Mouse (Mus musculus) heart, embryonic 10.5 days (tissue): ENCODE results near the gene Gosr1. TPM values are rescaled to one million over a fixed set of nuclear protein-coding genes. Genes with fewer than 3 reads are reported as not detected.
"Not testable (repeated sequence)": the region's sequence is repeated elsewhere in the genome, so short reads cannot be mapped to it uniquely, and the experiment has no call there.

ENCODE experiments used
- DNase-seq: peaks from one replicate; pipeline ENCODE4 v3.0.0-alpha.2; 2017; ENCODE audit warnings: low spot score
- H3K27ac ChIP-seq: fragments of 300-500 bp; sonication (generic); 2 replicates; pipeline ENCODE4 v1.5.1; 2016; ENCODE audit warnings: mild to moderate bottlenecking
- H3K27me3 ChIP-seq: fragments of 300-500 bp; sonication (generic); 2 replicates; pipeline ENCODE4 v1.6.1; 2016; ENCODE audit warnings: mild to moderate bottlenecking; ENCODE audit not compliant: poor library complexity, insufficient read depth, severe bottlenecking
- H3K36me3 ChIP-seq: fragments of 300-500 bp; sonication (generic); 2 replicates; pipeline ENCODE4 v1.6.1; 2016; ENCODE audit warnings: mild to moderate bottlenecking, moderate library complexity
- H3K4me1 ChIP-seq: fragments of 300-500 bp; sonication (generic); 2 replicates; pipeline ENCODE4 v1.6.1; 2016; ENCODE audit warnings: mild to moderate bottlenecking
- H3K4me3 ChIP-seq: fragments of 300-500 bp; sonication (generic); 2 replicates; pipeline ENCODE4 v1.5.1; 2016; ENCODE audit warnings: mild to moderate bottlenecking, moderate library complexity
- H3K9me3 ChIP-seq: fragments of 300-500 bp; sonication (generic); 2 replicates; pipeline ENCODE4 v1.6.1; 2016; ENCODE audit warnings: mild to moderate bottlenecking, moderate library complexity
- WGBS: fragments of 180-500 bp; shearing (Covaris S2); methylation state at CpG from one replicate; pipeline ENCODE4 v1.1.7; 2016; 5-methylcytosine and 5-hydroxymethylcytosine counted together
- polyA plus RNA-seq: library from polyadenylated mRNA; unstranded; fragments of >200 nt; fragmentation: Nextera tagmentation; extraction: Ambion mirVana; gene quantifications from 2 replicates; pipeline ENCODE4 v1.2.1, GENCODE M21; 2016

Gene Gosr1
- 20.9 and 26.5 TPM in 2 replicates for polyA plus RNA-seq

- H3K9me3 ChIP-seq, result no peaks in the 10 kb centered on the region
- H3K36me3 ChIP-seq, result peaks cover 29% of the 10 kb centered on the region
- H3K27ac ChIP-seq, result peak within 1 kb of the TSS; percentile 97
- H3K4me1 ChIP-seq, result no peaks in the 10 kb centered on the region
- H3K4me3 ChIP-seq, result peak within 1 kb of the TSS; percentile 95
- under 1% methylated on average over 28 of the region's 28 CpGs for WGBS
- peak; percentile 96 for DNase-seq
- no peaks in the 10 kb centered on the region for H3K27me3 ChIP-seq
These were observed at the start of gene Gosr1 for GRCm38 (mm10) chr11:76763053-76763740. TSS of gene Gosr1 (minus strand) at chr11:76763579.

- Histone ChIP-seq H3K9me3 (no peaks in the 10 kb centered on the region), H3K4me1 (no peaks in the 10 kb centered on the region), H3K27ac (no peak overlapping the region), H3K4me3 (no peak overlapping the region), H3K36me3 (peaks cover 56% of the 10 kb centered on the region), H3K27me3 (no peaks in the 10 kb centered on the region)
- no peak for DNase-seq
- WGBS, result 80% methylated on average over 9 of the region's 9 CpGs
These were observed 47.5 kb upstream of the Gosr1 start for GRCm38 (mm10) chr11:76810706-76811495.

GRCm38 (mm10) chr11:76809450-76809849, 46.1 kb upstream of the Gosr1 start:
- Histone ChIP-seq H3K27me3 (no peaks in the 10 kb centered on the region), H3K36me3 (peaks cover 66% of the 10 kb centered on the region), H3K9me3 (no peaks in the 10 kb centered on the region), H3K27ac (no peak overlapping the region), H3K4me3 (no peak overlapping the region), H3K4me1 (no peaks in the 10 kb centered on the region)
- DNase-seq, result no peak
- WGBS, result 60% methylated on average over 3 of the region's 3 CpGs

GRCm38 (mm10) chr11:76808550-76808949, 45.2 kb upstream of the Gosr1 start:
- WGBS, result 88% methylated on average over 7 of the region's 7 CpGs
- no peak for DNase-seq
- Histone ChIP-seq H3K27me3 (no peaks in the 10 kb centered on the region), H3K4me1 (no peaks in the 10 kb centered on the region), H3K4me3 (no peak overlapping the region), H3K27ac (no peak overlapping the region), H3K9me3 (no peaks in the 10 kb centered on the region), H3K36me3 (peaks cover 61% of the 10 kb centered on the region)

GRCm38 (mm10) chr11:76807007-76807679, 43.8 kb upstream of the Gosr1 start:
- H3K4me1 ChIP-seq, result no peaks in the 10 kb centered on the region
- H3K27me3 ChIP-seq, result no peaks in the 10 kb centered on the region
- WGBS, result 85% methylated on average over 3 of the region's 3 CpGs
- DNase-seq, result no peak
- no peaks in the 10 kb centered on the region for H3K9me3 ChIP-seq
- H3K4me3 ChIP-seq, result no peak overlapping the region
- peaks cover 64% of the 10 kb centered on the region for H3K36me3 ChIP-seq
- no peak overlapping the region for H3K27ac ChIP-seq

- H3K36me3 ChIP-seq, result peaks cover 62% of the 10 kb centered on the region
- H3K9me3 ChIP-seq, result no peaks in the 10 kb centered on the region
- no peaks in the 10 kb centered on the region for H3K4me1 ChIP-seq
- no peak for DNase-seq
- H3K27me3 ChIP-seq, result no peaks in the 10 kb centered on the region
- no peak overlapping the region for H3K4me3 ChIP-seq
- WGBS, result 83% methylated on average over 4 of the region's 4 CpGs
- no peak overlapping the region for H3K27ac ChIP-seq
These were observed 42.6 kb upstream of the Gosr1 start for GRCm38 (mm10) chr11:76806026-76806425.

- not testable (repeated sequence) for H3K4me1 ChIP-seq, H3K27me3 ChIP-seq, DNase-seq, H3K9me3 ChIP-seq, H3K27ac ChIP-seq, H3K4me3 ChIP-seq
- H3K36me3 ChIP-seq, result peaks cover 58% of the 10 kb centered on the region
- WGBS, result 93% methylated on average over 4 of the region's 4 CpGs
These were observed 41.7 kb upstream of the Gosr1 start for GRCm38 (mm10) chr11:76805072-76805471.

GRCm38 (mm10) chr11:76803266-76803665, 39.9 kb upstream of the Gosr1 start:
- Histone ChIP-seq H3K27ac (no peak overlapping the region), H3K27me3 (no peaks in the 10 kb centered on the region), H3K4me1 (no peaks in the 10 kb centered on the region), H3K36me3 (peaks cover 62% of the 10 kb centered on the region), H3K9me3 (no peaks in the 10 kb centered on the region), H3K4me3 (no peak overlapping the region)
- WGBS, result 84% methylated on average over 3 of the region's 3 CpGs
- DNase-seq, result no peak

- DNase-seq, result no peak
- WGBS, result 86% methylated on average over 6 of the region's 6 CpGs
- Histone ChIP-seq H3K4me3 (no peak overlapping the region), H3K36me3 (peaks cover 51% of the 10 kb centered on the region), H3K4me1 (no peaks in the 10 kb centered on the region), H3K27me3 (no peaks in the 10 kb centered on the region), H3K27ac (no peak overlapping the region), H3K9me3 (no peaks in the 10 kb centered on the region)
These were observed 33.9 kb upstream of the Gosr1 start for GRCm38 (mm10) chr11:76797236-76797635.

- Histone ChIP-seq H3K27ac (no peak overlapping the region), H3K27me3 (no peaks in the 10 kb centered on the region), H3K9me3 (no peaks in the 10 kb centered on the region), H3K4me1 (no peaks in the 10 kb centered on the region), H3K4me3 (no peak overlapping the region), H3K36me3 (peaks cover 66% of the 10 kb centered on the region)
- no peak for DNase-seq
- WGBS, result 89% methylated on average over 5 of the region's 5 CpGs
These were observed 31.9 kb upstream of the Gosr1 start for GRCm38 (mm10) chr11:76795326-76795725.

- no peaks in the 10 kb centered on the region for H3K4me1 ChIP-seq
- H3K27ac ChIP-seq, result no peak overlapping the region
- WGBS, result 89% methylated on average over 7 of the region's 7 CpGs
- no peak for DNase-seq
- no peaks in the 10 kb centered on the region for H3K27me3 ChIP-seq
- H3K4me3 ChIP-seq, result no peak overlapping the region
- H3K9me3 ChIP-seq, result no peaks in the 10 kb centered on the region
- H3K36me3 ChIP-seq, result peaks cover 44% of the 10 kb centered on the region
These were observed 28.0 kb upstream of the Gosr1 start for GRCm38 (mm10) chr11:76791331-76791730.

GRCm38 (mm10) chr11:76789252-76789651, 25.9 kb upstream of the Gosr1 start:
- no peaks in the 10 kb centered on the region for H3K27me3 ChIP-seq

GRCm38 (mm10) chr11:76775533-76775932, 12.2 kb upstream of the Gosr1 start:
- 83% methylated on average over 8 of the region's 8 CpGs for WGBS
- no peak overlapping the region for H3K27ac ChIP-seq
- H3K36me3 ChIP-seq, result peaks cover 11% of the 10 kb centered on the region; the same call in 1 of the 2 replicates
- H3K9me3 ChIP-seq, result no peaks in the 10 kb centered on the region
- peaks cover 6% of the 10 kb centered on the region; the same call in 1 of the 2 replicates for H3K4me1 ChIP-seq
- no peak overlapping the region for H3K4me3 ChIP-seq
- no peaks in the 10 kb centered on the region for H3K27me3 ChIP-seq
- no peak for DNase-seq

More at GRCm38 (mm10) chr11:76789252-76789651, 25.9 kb upstream of the Gosr1 start:
- 96% methylated on average over 1 of the region's 1 CpGs for WGBS
- no peaks in the 10 kb centered on the region for H3K4me1 ChIP-seq
- peaks cover 57% of the 10 kb centered on the region for H3K36me3 ChIP-seq
- H3K9me3 ChIP-seq, result no peaks in the 10 kb centered on the region
- H3K4me3 ChIP-seq, result no peak overlapping the region
- no peak overlapping the region for H3K27ac ChIP-seq
- DNase-seq, result no peak
